Mouse (Mus musculus): ENCODE measurements around the gene Fzd2. TPM values are rescaled to one million over a fixed set of nuclear protein-coding genes. Genes with fewer than 3 reads are reported as not detected.
"Not testable (repeated sequence)": the region's sequence is repeated elsewhere in the genome, so short reads cannot be mapped to it uniquely, and the experiment has no call there.

The Fzd2 gene
- total RNA-seq, 2 experiments from 2014 or later = 8.5 to 9.4 TPM

DNA sequence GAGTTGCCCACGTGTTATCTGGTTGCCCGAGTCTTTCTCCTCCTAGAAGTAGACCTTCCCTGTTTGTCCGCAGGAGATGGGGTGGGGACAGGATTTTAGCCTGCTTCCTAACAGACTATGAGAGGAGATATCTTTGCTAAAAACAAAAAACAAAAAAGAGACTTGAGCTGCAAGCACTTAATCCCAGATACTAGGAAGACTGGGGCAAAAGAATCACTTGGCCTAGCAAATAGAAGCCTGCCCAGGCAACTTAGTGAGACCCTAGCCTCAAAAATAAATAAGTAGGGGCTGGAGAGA is 24.2 kb upstream of the Fzd2 start:
- DNase-seq (ENCODE audit: low spot score in 2 of 2) = no peak

DNA sequence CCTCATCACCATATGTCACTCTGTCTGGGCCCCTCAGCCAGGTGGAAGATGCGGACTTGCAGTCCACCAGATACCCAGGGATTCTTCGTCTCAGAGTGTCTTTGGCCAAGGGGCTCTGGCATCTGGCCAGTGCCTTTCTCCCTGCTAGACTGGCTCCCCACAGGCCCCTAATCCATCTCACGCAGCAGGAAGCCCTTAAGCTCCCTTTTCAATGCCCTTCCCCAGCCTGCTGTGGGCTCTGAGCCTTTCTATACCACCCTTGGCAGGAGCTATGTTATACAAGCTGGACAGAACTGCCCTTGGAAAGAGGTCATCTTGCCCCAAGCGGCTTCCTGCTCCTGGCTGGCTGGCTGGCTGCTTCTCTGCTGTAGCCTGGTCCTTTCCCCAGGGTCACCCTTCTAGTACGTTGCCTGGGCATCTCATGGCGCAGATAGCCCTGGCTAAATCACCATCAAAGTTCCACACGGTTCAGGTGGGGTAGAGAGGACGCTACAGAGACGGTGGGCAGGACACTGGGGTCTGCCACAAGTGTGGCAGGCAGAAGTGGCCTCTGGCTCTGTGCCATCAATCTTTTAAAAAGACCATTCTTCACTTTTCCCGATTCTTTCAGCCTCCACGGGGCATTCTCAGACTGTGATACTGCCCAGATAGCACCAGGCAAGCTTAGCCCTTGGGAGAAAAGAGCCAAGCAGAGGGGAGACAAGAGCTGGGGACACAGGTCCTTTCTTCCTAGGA is 22.7 kb upstream of the Fzd2 start:
- no peak for DNase-seq (ENCODE audit: low spot score in 2 of 2)

DNA sequence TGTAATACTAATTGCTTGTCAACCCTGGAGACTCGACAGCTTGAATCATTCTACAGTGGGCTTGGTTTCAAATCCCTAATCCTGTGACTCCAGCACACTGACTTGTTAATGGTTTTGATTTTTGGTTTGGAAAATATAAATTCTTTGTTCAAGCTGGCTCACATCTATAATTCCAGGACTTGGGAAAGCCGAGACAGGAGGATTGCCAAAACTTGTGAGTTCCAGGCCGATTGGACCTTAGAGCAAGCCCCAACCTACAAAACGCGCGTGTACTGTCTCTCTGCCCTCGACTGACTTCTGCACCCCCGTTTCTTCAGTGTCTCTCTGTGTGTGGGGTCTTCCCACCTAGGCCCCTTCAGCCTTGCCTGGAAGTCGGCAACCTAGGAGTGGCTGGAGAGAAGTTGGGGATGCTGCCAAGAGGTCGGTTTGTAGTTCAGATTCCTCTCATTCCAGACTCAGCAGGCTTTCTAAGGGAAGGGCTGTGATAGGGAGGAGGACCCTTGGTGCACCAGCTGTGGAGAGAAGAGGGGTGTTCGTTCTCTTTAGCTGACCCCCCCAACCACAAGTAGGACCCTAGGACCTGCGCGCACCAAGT is 22.1 kb upstream of the Fzd2 start:
- DNase-seq (ENCODE audit: low spot score in 2 of 2) = no peak

DNA sequence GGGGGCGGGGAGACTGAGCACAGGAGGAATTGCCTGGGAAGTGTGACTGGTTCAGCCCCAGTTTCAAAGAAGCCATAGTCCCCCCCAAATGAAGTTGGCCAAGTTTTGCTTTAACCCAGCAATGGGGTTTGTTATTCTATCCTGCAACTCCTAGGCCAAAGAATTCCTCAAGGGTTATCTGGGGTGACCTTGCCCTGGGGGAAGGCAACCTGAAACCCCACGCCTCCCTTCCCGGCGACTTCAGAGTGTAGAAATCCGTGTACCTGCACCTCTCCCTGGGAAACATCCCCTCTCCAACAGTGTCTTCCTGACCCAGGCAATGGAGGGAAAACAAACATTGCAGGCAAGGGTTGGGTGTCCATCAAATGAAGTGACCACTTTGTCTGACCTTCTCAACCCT is 21.5 kb upstream of the Fzd2 start:
- DNase-seq (ENCODE audit: low spot score in 2 of 2) = no peak

DNA sequence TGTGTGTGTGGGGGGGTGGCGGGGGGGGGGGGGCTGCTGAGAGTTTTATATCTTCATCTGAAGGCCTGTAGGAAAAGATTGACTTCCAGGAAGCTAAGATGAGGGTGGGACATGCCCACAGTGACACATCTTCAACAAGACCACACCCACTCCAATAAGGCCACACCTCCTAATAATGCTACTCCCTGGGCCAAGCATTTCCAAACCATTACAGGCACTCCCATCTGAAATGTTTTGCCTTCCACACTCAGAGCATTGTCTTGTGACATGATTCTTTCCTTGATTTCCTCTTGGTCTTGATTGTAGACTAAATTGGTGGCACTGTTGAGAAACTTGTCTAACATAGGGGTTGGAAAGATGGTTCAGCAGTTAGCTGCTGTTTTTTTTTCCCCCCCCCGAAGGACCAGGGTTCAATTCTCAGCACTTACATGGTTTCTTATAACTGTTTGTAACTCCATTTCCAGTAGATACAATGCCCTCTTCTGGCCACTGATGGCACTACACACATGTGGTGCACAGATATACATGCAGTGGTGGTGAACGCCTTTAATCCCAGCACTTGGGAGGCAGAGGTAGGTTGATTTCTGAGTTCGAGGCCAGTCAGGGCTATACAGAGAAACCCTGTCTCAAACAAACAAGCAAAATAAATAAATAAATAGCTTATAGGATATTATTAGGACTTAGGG is 17.6 kb upstream of the Fzd2 start:
- no peak for DNase-seq (ENCODE audit: low spot score in 2 of 2)

DNA sequence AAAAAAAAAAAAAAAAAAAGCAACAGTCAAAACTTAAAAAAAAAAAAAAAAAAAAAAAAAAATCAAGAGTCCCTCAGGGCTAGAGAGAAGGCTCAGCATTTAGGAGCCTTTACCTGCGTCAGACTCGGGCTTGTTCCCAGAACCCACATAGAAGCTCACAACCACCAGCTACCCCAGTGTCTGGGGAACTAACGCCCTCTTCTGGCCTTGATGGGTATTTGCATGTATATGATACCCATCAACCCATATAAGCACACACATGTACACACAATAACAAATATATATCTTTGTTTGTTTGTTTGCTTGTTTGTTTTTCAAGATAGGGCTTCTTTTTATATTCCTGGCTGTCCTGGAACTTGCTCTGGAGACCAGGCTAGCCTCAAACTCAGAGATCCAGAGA is 16.6 kb upstream of the Fzd2 start:
- DNase-seq (ENCODE audit: low spot score in 2 of 2) = no peak

DNA sequence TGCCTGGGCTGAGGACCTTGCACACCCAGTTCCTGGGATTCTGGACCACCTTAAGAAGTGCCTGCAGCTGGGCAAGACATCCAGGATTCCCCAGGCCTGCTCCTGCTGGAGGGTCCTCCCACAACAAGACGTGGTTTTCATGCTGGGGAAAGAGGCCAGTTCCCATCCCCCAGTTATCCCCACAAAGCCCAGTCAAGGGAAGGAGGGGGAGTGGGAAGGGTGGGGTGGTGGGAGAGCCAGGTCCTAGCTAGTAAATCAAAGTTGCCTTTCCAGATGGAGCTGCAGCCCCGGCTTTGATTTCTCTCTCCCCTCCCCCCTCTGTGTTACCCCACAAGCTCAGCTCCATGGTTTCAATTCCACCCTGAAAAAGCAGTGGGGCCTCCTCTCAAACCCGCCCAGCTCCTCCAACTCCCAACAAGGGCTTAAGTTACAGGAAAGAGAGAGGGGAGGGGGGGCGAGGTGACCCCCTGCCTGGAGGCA is 8.8 kb upstream of the Fzd2 start:
- DNase-seq (ENCODE audit: low spot score in 2 of 2) = no peak

DNA sequence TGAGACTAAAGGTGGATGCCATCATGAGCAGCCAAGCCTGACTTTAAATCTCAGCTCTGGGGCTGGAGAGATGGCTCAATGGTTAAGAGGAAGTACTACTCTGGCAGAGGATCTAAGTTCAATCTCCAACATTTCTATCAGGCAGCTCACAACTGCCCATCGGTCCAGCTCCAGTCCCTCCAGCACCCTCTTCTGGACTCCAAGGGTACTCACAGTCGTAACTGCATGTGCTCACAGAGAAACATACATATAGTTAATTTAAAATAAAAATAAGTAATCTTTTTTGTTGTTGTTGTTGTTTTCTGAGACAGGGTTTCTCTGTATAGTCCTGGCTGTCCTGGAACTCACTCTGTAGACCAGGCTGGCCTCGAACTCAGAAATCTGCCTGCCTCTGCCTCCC is 4.3 kb upstream of the Fzd2 start:
- DNase-seq (ENCODE audit: low spot score in 2 of 2) = no peak

DNA sequence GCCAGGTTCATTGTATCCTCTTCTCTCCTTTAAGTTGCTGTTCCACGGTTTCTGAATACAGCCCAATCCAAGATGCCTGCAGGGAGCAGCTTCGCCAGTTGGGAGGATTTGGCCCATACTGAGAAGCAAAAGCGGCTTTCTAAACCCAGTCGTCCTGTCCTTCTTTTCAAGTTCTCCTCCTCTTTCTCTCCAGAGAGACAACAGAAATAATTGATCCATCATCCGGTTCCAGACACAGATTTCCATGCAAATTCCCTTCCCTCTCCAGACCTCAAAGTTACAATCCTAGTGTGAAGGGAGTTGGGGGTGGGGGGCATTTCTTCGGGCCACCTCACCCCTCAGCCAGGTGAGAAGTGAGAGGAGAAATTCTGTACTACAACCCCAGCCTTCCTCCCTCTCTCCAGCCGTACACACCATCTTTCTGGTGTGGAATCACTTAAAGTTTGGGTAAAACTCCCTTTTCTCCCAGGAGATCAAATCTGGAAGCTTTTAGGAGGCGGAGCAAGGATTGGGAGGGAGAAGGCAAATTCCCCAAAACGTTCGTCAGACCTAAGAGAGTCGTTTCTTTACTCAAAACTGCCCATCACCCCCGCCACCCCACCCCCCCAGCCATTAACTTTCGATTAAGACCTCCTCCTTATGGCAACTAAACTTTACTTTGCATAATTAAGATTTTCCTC is 1.2 kb upstream of the Fzd2 start:
- no peak for DNase-seq (ENCODE audit: low spot score in 2 of 2)

DNA sequence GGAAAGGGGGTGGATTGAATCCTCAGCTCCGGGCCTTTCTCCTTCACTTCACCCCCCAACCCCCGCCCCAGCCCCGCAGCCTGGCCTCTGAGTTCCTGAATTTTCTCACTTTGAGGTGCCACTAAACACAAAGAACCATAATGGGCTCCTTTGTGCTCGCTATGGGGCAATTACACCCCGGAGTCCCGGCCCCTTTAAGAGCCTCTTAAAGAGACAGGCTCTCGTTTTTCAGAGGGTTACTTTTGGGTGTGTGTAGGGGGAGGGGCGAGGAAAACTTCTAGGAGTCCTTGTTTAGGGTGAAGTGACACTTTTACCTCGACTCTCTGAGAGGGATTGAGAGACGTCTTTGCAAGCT is 723 bp upstream of the Fzd2 start:
- DNase-seq (ENCODE audit: low spot score in 2 of 2) = peak; percentile 16 to 46

DNA sequence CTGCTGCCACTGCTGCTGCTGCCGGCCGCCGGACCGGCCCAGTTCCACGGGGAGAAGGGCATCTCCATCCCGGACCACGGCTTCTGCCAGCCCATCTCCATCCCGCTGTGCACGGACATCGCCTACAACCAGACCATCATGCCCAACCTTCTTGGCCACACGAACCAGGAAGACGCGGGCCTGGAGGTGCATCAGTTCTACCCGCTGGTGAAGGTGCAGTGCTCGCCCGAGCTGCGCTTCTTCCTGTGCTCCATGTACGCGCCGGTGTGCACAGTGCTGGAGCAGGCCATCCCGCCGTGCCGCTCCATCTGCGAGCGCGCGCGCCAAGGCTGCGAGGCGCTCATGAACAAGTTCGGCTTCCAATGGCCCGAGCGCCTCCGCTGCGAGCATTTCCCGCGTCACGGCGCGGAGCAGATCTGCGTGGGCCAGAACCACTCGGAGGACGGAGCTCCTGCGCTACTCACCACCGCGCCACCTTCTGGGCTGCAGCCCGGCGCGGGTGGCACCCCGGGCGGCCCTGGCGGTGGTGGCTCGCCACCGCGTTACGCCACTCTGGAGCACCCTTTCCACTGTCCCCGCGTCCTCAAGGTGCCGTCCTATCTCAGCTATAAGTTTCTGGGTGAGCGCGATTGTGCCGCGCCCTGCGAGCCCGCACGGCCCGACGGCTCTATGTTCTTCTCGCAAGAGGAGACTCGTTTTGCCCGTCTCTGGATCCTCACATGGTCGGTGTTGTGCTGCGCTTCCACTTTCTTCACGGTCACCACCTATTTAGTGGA is 769 bp downstream of the Fzd2 start:
- peak in 1 of 2 experiments; percentile 28 for DNase-seq (ENCODE audit: low spot score in 2 of 2)

DNA sequence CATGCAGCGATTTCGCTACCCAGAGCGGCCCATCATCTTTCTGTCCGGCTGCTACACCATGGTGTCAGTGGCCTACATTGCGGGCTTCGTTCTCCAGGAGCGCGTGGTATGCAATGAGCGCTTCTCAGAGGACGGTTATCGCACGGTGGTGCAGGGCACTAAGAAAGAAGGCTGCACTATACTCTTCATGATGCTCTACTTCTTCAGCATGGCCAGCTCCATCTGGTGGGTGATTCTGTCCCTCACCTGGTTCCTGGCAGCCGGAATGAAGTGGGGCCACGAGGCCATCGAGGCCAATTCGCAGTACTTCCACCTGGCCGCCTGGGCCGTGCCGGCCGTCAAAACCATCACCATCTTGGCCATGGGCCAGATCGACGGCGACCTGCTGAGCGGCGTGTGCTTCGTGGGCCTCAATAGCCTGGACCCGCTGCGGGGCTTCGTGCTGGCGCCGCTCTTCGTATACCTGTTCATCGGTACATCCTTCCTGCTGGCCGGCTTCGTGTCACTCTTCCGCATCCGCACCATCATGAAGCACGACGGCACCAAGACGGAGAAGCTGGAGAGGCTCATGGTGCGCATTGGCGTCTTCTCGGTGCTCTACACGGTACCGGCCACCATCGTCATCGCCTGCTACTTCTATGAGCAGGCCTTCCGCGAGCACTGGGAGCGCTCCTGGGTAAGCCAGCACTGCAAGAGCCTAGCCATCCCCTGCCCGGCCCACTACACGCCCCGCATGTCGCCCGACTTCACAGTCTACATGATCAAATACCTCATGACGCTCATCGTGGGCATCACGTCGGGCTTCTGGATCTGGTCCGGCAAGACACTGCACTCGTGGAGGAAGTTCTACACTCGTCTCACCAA is 1.6 kb downstream of the Fzd2 start:
- no peak for DNase-seq (ENCODE audit: low spot score in 2 of 2)

DNA sequence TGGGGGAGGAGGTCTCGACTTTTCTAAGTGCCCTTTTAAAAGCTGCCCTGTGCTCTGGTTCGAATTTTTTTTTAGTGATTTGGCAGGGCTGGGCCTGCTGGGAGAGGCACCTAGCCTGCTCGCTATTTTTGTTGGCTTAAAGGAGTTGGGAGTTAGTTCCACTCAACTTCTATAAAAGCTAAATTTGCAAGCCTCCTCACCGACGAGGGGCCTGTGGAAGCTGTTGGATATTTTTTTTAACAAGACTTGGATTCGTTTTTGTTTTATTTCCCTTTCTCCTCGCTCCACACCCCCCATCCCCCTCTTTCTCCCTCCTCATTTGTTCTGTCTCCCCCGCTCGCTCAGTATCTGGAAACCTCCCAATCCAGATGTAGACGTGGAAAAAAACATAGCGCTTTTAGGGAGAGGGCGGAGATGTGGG is 2.6 kb downstream of the Fzd2 start:
- no peak for DNase-seq (ENCODE audit: low spot score in 2 of 2)

DNA sequence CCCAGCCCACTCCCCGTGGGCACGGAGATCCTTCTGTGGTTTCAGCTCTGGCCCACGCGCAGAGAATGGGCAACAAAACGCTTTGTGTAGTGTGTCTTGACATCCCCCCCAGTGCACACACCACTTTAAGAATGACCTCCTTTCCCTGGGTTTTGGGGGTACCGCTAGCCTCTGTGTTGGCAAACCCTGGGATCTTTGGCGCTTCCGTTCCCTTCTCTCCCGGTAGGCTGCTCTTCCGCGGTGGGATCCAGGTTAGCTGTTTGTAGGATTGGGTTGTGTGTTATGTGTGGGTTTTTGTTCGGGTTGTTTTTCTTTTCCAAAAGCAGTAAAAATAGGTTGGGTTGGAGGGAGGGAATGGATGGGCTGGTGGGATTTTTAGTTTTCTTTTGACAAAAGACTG is 3.0 kb downstream of the Fzd2 start:
- not testable (repeated sequence) for DNase-seq (ENCODE audit: low spot score in 2 of 2)

DNA sequence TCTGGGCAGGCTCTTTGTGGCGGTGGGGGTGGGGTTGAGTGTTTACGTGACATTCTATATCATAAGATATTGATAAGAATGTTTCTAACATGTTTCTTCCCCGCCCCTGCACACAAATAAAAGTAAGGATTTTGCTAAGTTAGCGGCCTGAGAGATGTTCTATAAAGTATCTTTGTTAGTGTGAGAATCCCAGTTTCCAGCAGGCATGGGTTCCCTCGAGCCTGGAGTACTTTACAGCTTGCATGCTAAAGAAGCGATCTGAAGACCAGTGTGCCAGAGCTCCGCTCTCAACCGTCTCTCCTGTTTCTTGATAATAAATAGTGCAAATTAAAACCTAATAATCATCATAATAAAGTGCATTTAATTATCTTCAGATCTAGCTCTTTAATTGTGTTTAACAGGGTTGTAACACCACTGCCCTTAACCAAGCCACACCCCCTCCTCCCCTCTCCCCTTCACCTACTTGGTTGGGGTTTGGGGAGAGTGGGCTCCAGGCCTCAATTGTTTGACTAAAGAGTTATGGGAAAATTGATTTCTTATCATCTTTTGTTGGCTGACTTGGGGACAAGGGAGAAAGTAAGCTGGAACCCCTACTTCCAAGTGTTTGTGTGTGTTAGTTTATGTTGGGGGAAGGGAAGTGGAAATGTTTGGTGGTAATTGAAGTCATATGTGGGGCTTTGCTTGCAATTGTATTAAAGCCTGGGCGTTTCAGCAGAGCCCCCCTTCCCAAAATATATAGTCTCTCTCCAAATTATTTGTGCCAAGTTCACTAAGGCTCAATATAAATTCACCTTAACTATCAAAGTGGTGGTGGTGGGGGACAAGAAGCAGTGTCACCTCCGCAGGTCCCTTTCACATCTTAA is 3.7 kb downstream of the Fzd2 start:
- no peak for DNase-seq (ENCODE audit: low spot score in 2 of 2)

DNA sequence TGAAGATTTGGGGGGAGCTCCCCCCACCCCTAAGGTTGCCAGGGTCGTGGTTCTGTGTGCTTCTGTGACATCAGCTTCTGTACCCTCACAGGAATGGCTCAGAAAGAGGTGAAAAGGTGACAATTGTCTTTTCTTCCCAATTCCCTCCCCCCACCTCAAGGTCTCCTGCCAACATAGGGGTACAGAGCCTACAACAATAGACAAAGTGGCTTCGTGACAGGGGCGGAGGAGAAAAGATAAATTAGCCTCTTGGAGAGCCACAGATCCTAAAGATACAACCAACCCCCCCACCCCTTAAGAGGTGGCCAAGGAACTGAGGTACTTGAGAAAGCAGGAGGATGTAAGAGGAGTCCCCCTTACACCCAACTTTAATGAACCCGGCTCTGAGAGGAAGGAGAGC is 4.5 kb downstream of the Fzd2 start:
- DNase-seq (ENCODE audit: low spot score in 2 of 2) = no peak

DNA sequence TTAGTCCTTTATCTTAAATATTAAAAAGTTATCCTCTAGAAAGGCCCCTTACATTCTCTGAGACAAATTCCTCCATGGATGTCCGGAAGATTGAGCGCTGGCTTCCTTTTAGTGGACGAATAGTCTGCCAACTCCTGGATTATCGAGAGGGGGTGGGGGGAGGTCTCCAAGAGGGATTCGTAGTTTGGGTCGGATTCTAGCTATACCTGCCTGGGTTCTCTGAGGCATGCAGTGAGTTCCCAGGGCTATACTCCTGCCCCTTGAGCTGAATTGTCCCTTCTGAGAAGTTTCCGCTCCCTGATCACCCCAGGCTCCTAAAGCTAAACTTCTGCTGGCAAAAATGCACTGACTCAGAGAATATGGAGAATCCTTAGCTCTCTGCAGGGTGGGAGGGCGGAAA is 5.3 kb downstream of the Fzd2 start:
- no peak for DNase-seq (ENCODE audit: low spot score in 2 of 2)

DNA sequence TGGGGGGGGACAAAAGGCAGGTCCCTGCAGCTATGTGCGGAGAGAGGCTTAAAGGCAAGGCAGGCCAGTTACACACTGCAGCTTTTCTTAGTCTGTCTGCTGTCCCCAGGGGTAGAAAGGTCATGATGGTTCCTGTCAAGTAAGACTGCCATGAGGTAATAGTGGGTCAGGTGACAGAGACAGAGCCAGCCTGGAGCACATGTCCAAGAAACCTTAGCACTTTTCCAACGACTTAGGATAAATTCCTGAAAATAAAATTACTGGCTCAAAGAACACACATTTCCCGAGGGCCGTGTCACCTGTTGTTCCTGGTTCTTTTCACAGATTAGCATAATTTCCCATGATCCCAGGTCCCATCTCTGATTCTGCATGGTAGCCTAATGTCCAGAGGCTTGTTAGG is 6.1 kb downstream of the Fzd2 start:
- DNase-seq (ENCODE audit: low spot score in 2 of 2) = no peak

DNA sequence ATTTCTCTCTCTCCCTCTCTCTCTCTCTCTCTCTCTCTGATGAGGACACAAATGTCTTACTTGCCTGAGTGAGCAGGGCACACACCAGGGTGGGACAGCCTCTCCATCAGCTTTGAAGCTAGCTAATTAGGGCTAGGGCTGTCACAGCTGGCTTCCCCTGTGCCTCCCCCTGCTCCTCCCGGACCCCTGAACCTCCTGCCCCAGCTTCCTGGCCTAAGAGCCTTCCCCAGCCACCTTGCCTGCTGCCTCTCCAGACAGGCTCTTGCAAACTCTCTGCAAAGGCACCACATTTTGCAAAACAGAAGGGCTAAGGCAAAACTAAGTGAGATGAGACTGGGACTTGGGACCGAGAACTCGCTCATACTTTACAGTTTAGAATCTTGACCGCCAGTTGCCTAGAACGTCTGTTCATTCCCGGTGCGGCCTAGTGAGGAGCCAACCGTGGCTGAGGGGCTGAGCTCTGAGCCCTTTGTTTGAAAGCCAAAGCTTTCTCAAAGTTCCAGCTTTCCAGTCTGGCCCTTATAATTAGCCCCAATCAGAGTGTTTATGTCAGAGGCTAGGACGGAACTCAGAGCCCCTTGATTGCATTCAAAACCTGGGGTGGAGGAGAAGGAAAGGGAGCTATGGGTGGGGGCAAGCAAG is 6.6 kb downstream of the Fzd2 start:
- no peak for DNase-seq (ENCODE audit: low spot score in 2 of 2)

Data from layer of hippocampus, postnatal 14 days (tissue).